Mouse (Mus musculus): ENCODE results near the gene Islr. TPM values are rescaled to one million over a fixed set of nuclear protein-coding genes. Genes with fewer than 3 reads are reported as not detected.
A peak's percentile ranks its signal among the peaks of the same experiment; 100 is the strongest.

Gene Islr
- polyA plus RNA-seq (2012): not detected in 2 replicates

- no peak for TF ChIP-seq GATA1 (IDR thresholded peaks at IDR 0.05; ENCODE audit: low read length)
Measured at GRCm38 (mm10) chr9:58203516-58204447, at the start of gene Islr, which contains the start of gene Islr2. Gene Islr (minus strand): TSS chr9:58204306. Gene Islr2 (minus strand): TSS chr9:58204319.

GRCm38 (mm10) chr9:58253033-58253804 is 49.1 kb upstream of the Islr start, which contains the start of gene Stoml1:
Gene Stoml1 (plus strand): TSS chr9:58253164.
- no peak for TF ChIP-seq GATA1 (IDR thresholded peaks at IDR 0.05; ENCODE audit: low read length)

GRCm38 (mm10) chr9:58250322-58250721 is 46.2 kb upstream of the Islr start:
- no peak for TF ChIP-seq GATA1 (IDR thresholded peaks at IDR 0.05; ENCODE audit: low read length)

DNA sequence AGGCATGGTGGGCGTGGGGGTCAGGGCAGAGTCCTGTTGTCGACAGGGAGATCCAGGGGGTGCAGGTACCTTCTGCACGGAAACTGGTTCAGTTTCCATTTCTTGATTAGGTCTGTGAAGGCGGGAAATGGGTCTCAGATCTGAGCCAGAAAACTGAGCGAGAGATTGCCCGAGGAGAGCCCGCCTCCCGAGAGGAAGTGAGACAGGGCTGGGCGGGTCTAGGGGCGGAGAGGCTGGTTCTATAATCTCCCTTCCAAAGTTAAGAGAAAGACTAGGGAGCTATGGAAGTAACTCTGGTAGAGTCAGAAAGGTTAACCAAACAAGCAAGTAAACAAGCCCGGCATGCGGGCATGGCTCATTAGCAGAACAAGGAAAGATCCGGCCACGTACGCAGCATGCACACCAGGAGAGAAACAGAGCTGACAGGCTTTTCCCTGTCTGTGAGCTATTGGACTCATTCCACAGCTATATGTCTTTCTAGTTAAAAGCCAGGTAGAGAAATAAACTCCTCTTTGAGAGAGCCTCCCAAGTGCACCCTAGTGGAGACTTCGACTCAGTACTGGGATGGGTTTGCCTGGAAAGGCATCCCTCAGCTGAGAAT is 45.6 kb upstream of the Islr start, which contains the start of gene Pml:
Gene Pml, minus strand, starts transcription at position 195 of the 601 bp plus-strand sequence.
- TF ChIP-seq GATA1 (IDR thresholded peaks at IDR 0.05; ENCODE audit: low read length): no peak

DNA sequence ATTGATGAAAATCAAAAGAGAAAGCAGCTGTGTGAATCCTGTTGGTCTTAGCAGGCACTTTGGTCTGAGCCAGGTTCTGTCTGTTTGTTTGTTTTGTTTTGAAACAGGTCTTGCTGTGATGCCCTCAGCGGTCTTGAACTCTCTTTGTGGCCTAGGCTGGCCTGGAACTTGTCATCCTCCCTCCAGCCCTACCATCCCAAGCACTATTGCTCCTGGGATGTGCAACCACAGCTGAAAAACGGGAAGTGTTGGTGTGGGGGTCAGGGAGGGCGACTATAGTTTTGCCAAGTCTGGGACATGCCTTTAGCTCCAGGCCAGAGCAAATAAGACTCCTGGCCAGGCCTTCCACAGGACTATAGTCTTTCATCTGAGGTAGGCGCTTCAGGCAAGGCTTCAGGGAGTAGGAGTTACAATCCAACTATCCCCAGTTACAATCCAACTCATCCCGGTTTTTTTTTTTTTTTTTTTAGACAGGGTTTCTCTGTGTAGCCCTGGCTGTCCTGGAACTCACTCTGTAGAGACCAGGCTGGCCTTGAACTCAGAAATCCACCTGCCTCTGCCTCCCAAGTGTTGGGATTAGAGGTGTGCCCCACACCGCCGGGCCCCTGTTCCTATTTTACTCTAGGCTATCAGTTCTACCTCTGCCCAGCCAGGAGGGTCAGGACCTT is 44.8 kb upstream of the Islr start:
- TF ChIP-seq GATA1 (IDR thresholded peaks at IDR 0.05; ENCODE audit: low read length): no peak

DNA sequence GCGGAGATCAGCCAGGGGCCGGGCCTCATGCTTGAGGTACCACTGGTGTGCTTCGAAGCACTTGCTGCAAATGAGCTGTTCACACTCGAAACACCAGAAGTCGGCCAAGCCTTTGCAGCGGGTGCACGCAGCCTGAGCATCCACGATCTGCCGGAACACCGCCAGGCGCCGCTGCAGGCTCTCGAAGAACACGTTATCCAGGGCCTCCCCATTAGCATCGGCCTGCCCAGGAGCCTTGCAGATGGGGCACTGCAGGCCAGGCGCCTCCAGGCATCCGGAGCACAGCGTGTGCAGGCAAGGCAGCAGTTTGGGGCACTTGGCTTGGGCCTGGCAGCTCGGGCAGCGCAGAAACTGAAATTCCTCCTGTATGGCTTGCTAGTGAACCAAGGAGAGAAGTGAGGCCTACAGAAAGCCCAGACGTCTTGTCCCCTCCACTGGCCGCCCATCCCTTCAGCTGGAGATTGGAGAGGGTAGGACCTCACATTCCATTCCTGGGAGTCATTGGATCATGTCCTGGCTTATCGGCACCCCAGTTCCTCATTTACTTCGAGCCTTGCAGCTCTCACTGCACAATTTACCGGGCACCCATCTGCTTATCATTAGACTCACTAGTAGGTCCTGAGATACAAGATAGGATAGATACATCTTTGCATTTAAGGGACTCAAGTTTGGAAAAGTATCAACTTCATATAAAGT is 43.1 kb upstream of the Islr start:
- peak; percentile 63 for TF ChIP-seq GATA1 (IDR thresholded peaks at IDR 0.05; ENCODE audit: low read length)

- TF ChIP-seq GATA1 (IDR thresholded peaks at IDR 0.05; ENCODE audit: low read length): peak; percentile 76
Measured at GRCm38 (mm10) chr9:58246083-58246591, 42.0 kb upstream of the Islr start.

GRCm38 (mm10) chr9:58243696-58244095 is 39.6 kb upstream of the Islr start:
- TF ChIP-seq GATA1 (IDR thresholded peaks at IDR 0.05; ENCODE audit: low read length): no peak

- TF ChIP-seq GATA1 (IDR thresholded peaks at IDR 0.05; ENCODE audit: low read length): no peak
Measured at GRCm38 (mm10) chr9:58242696-58243095, 38.6 kb upstream of the Islr start.

- no peak for TF ChIP-seq GATA1 (IDR thresholded peaks at IDR 0.05; ENCODE audit: low read length)
Measured at GRCm38 (mm10) chr9:58241780-58242485, 37.8 kb upstream of the Islr start.

DNA sequence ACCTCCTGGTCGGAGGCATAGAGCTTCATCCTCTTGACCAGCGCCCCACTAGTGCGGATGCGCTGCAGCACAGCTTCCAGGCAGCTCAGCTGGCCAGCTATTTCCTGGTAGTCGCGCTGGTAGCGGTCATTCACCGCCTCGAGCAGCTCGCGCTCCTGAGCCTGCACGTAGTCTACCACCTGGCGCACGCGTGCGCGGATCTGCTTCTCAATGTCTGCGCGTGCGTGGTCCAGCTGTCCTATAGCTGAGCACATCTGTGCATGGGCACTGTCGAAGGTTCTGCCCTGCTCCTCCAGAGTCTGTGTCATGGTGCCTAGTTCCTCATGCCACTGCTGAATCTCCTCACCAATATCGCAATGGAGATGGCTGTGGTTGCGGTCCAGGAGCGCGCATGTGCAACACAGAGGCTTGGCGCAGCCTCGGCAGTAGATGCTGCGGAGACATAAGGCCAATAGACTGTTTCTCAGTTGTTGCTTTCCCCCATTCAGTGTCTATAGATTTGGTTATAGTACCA is 30.5 kb upstream of the Islr start:
- no peak for TF ChIP-seq GATA1 (IDR thresholded peaks at IDR 0.05; ENCODE audit: low read length)

DNA sequence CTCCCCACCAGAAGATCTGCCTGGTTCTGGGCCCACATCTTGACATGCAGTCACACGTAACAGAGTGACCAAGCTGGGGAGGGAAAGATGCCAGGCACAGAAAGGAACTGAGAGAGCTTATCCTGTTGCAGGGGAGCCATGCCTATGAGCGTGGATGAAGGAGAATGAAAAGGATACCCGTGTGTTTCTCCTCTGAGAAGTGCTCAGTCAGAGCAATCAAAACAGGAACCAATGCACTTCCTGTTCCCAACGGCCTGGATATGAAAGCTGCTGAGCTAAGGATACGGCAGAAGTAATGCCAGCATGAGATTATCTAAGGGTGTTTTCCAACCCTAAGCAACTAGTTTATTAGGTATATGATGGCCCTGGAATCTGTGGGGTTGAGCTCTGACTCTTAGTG is 28.3 kb upstream of the Islr start:
- TF ChIP-seq GATA1 (IDR thresholded peaks at IDR 0.05; ENCODE audit: low read length): no peak

DNA sequence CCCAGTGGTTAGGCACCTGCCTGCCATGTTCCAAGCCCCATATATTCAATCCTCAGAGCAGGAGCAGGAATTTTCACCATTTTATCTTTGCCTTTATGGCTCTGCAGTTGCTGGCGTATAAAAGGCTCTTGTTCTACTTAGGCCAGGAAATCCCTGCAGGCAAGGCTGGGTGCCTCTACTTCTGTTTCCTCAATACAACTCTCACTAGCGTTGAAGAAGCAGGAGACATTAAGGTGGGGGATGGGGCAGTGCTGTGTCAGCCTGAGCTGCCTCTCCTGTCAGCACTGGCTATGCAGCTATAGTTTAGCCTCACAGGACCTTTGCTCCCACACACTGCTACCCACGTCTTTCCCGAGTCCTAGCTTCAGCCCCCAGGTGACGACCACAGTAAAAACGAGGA is 27.6 kb upstream of the Islr start:
- TF ChIP-seq GATA1 (IDR thresholded peaks at IDR 0.05; ENCODE audit: low read length): no peak

Measured in G1E-ER4 (cell line).